Mouse (Mus musculus) C2C12 (cell line): ENCODE results near the gene Micu2.

Experiments
- CTCF ChIP-seq: IDR thresholded peaks from one replicate; pipeline ENCODE4 v1.5.1; 2011; ENCODE audit not compliant: control insufficient read depth, insufficient read depth, insufficient read length
- MYOD1 ChIP-seq: IDR thresholded peaks from one replicate; pipeline ENCODE4 v1.6.1; 2011; ENCODE audit warnings: low read depth; ENCODE audit not compliant: control insufficient read depth, insufficient read length
- MYOG ChIP-seq: IDR thresholded peaks from one replicate; pipeline ENCODE4 v1.6.1; 2011; ENCODE audit not compliant: control insufficient read depth, insufficient read length; ENCODE audit errors: extremely low read depth

GRCm38 (mm10) chr14:57937297-57937696, 61.8 kb downstream of the Micu2 start:
- TF ChIP-seq CTCF = no peak
- TF ChIP-seq MYOD1 = no peak
- no peak for TF ChIP-seq MYOG
